Comparison of ENCODE assay signal across 11 mouse cellular contexts in genomic region chr3:85341103-85341860, GRCm38 (mm10).
DNase-seq lines count a peak whose midpoint lies in the region; ATAC-seq lines count a peak whose summit lies in the region.
"Had no signal": no experiment of that assay in that cellular context is flagged by ENCODE, and none has a peak within 500 bp of the region (broad histone marks: within the 10 kb centered on the region; RNA-seq: fewer than 3 reads in every experiment).

No protein-coding gene starts in this region.

- whole genome bisulfite sequencing in heart, embryonic 12.5 days, result 68% methylated on average over 12 of the region's 12 CpGs
- WGBS in hindbrain, embryonic 11.5 days, result 71% methylated on average over 12 of the region's 12 CpGs

- intact Hi-C loops in heart, postnatal 25 days (cut with DNase I), result no loop called here

- H3K27ac ChIP-seq in heart, embryonic 12.5 days (ENCODE audit: poor library complexity, severe bottlenecking), result 0 out of 2 replicates have a peak overlapping the region, but pooled peaks have one; percentile 14
- no peak overlapping the region for H3K27ac ChIP-seq in hindbrain, embryonic 11.5 days (ENCODE audit: low read depth, low read length)
- H3K27ac ChIP-seq: forebrain, embryonic 13.5 days; macrophage had no signal

- no peak for DNase-seq in heart, postnatal 25 days (ENCODE audit: low spot score)
- DNase-seq in right cerebral cortex, adult 2 months (ENCODE audit: low spot score in 2 of 2), result peak; percentile 47 to 66
- no peak for DNase-seq in right cerebral cortex, postnatal 14 days
- DNase-seq in hindbrain, embryonic 11.5 days (ENCODE audit: low spot score), result peak; percentile 24
- peak; percentile 49 to 72 for DNase-seq in right cerebral cortex, postnatal 36 days (ENCODE audit: low spot score in 2 of 2)
- DNase-seq in gastrocnemius, postnatal 4 days (ENCODE audit: low spot score in 2 of 2), result no peak
- no peak for DNase-seq in T-cell, adult 2 months (ENCODE audit: low spot score)
- DNase-seq: spleen, adult 18-20 months had no signal

- H3K4me3 ChIP-seq in heart, embryonic 12.5 days, result no peak overlapping the region
- no peak overlapping the region for H3K4me3 ChIP-seq in hindbrain, embryonic 11.5 days (ENCODE audit: low read depth, low read length)
- H3K4me3 ChIP-seq: forebrain, embryonic 13.5 days had no signal

- no peaks in the 10 kb centered on the region for H3K27me3 ChIP-seq in heart, embryonic 12.5 days (replicated peaks)
- no peaks in the 10 kb centered on the region for H3K27me3 ChIP-seq in hindbrain, embryonic 11.5 days (ENCODE audit: control insufficient read depth, insufficient read depth, low read length)
- H3K27me3 ChIP-seq: forebrain, embryonic 13.5 days had no signal

- ATAC-seq in heart, embryonic 12.5 days (ENCODE audit: insufficient number of reproducible peaks, low FRiP score), result no peak
- no peak for ATAC-seq in hindbrain, embryonic 11.5 days (ENCODE audit: low FRiP score)
- ATAC-seq: forebrain, embryonic 13.5 days had no signal

- no peak overlapping the region for H3K4me2 ChIP-seq in heart, embryonic 12.5 days
- H3K4me2 ChIP-seq in hindbrain, embryonic 11.5 days (replicated peaks; ENCODE audit: low read depth, low read length), result no peak overlapping the region
- H3K4me2 ChIP-seq: forebrain, embryonic 13.5 days had no signal

- H3K4me1 ChIP-seq in heart, embryonic 12.5 days (replicated peaks), result peaks cover 26% of the 10 kb centered on the region
- no peaks in the 10 kb centered on the region for H3K4me1 ChIP-seq in hindbrain, embryonic 11.5 days (replicated peaks; ENCODE audit: control insufficient read depth, insufficient read depth, low read length)

- H3K9ac ChIP-seq in heart, embryonic 12.5 days, result no peak overlapping the region
- no peak overlapping the region for H3K9ac ChIP-seq in hindbrain, embryonic 11.5 days (ENCODE audit: low read depth, low read length)
- H3K9ac ChIP-seq: forebrain, embryonic 13.5 days had no signal

- H3K36me3 ChIP-seq in heart, embryonic 12.5 days, result no peaks in the 10 kb centered on the region
- H3K36me3 ChIP-seq in hindbrain, embryonic 11.5 days (ENCODE audit: control insufficient read depth, insufficient read depth, low read length), result no peaks in the 10 kb centered on the region

- H3K9me3 ChIP-seq in heart, embryonic 12.5 days (replicated peaks), result no peaks in the 10 kb centered on the region
- no peaks in the 10 kb centered on the region for H3K9me3 ChIP-seq in hindbrain, embryonic 11.5 days (ENCODE audit: control insufficient read depth, low read length)
- H3K9me3 ChIP-seq: forebrain, embryonic 13.5 days had no signal

Comparison
In these comparisons a context has a peak if more than half of its experiments do, and no peak if none do; other contexts are left out.
1. DNase-seq: peak in right cerebral cortex, adult 2 months (2 of 2), hindbrain, embryonic 11.5 days (single experiment) and right cerebral cortex, postnatal 36 days (2 of 2); none in heart, postnatal 25 days (single experiment), right cerebral cortex, postnatal 14 days (single experiment), gastrocnemius, postnatal 4 days (0 of 2) and T-cell, adult 2 months (single experiment).